Mouse (Mus musculus): ENCODE measurements around the gene Vmn1r112. TPM values are rescaled to one million over a fixed set of nuclear protein-coding genes. Genes with fewer than 3 reads are reported as not detected.
"Not testable (repeated sequence)": the region's sequence is repeated elsewhere in the genome, so short reads cannot be mapped to it uniquely, and the experiment has no call there.

Vmn1r112 gene
- not detected in 2 replicates for polyA plus RNA-seq (2016; fragmentation: Nextera tagmentation; extraction: Ambion mirVana)

DNA sequence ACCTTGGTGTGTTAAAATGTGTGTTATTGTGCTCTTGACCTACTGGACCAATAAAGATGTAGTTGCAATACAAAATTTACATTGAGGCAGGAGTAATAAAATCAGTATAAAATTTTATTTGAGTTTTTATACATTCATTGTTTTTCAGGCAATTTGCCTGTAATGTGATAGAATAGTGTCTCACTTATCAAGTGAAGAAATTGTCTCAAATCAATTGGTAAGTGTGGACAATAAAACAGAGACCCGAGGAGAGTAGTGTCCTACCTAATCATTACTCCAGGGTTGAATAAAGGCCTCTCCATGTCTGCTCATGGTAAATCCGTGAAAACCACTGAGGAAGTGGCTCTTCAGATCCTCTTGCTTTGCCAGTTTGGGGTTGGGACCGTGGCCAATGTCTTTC lies at the start of gene Vmn1r112:
Gene Vmn1r112 (plus strand): TSS at position 301 of the 400 bp plus-strand sequence.
- not testable (repeated sequence) for H3K27me3 ChIP-seq; H3K9ac ChIP-seq (replicated peaks); H3K4me1 ChIP-seq (replicated peaks); H3K9me3 ChIP-seq; H3K36me3 ChIP-seq; H3K27ac ChIP-seq; H3K4me3 ChIP-seq (replicated peaks); ATAC-seq (ENCODE audit: insufficient number of reproducible peaks, insufficient read depth, low FRiP score, low TSS enrichment, low read depth); H3K4me2 ChIP-seq
- WGBS = no CpG with 5 or more reads among the region's 3 CpGs

- H3K36me3 ChIP-seq; H3K4me3 ChIP-seq (replicated peaks); H3K9ac ChIP-seq (replicated peaks); H3K4me2 ChIP-seq; H3K27me3 ChIP-seq; H3K4me1 ChIP-seq (replicated peaks); H3K9me3 ChIP-seq; ATAC-seq (ENCODE audit: insufficient number of reproducible peaks, insufficient read depth, low FRiP score, low TSS enrichment, low read depth); H3K27ac ChIP-seq: not testable (repeated sequence)
- WGBS = no CpG with 5 or more reads among the region's 1 CpGs
These were observed 40.5 kb upstream of the Vmn1r112 start, which contains the start of gene Gm10668 for GRCm38 (mm10) chr7:20730524-20730923. Gene Gm10668 (minus strand): TSS chr7:20730624.

DNA sequence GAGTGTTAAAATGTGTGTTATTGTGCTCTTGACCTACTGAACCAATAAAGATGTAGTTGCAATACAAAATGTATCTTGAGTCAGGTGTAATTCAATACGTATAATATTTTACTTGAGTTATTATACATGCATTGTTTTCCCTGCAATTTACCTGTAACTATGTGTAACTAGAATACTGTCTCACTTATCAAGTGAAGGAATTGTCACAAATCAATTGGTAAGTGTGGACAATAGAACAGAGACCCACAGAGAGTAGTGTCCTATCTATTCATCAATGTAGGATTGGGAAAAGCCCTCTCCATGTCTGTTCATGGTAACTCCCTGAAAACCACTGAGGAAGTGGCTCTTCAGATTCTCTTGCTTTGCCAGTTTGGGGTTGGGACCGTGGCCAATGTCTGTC lies 16.0 kb downstream of the Vmn1r112 start, which contains the start of gene Vmn1r113:
Gene Vmn1r113 (plus strand): TSS at position 301 of the 400 bp plus-strand sequence.
- H3K4me1 ChIP-seq (replicated peaks); H3K4me3 ChIP-seq (replicated peaks); H3K27ac ChIP-seq; H3K36me3 ChIP-seq; H3K9me3 ChIP-seq; ATAC-seq (ENCODE audit: insufficient number of reproducible peaks, insufficient read depth, low FRiP score, low TSS enrichment, low read depth); H3K9ac ChIP-seq (replicated peaks); H3K27me3 ChIP-seq; H3K4me2 ChIP-seq: not testable (repeated sequence)
- WGBS = 60% methylated on average over 2 of the region's 2 CpGs

DNA sequence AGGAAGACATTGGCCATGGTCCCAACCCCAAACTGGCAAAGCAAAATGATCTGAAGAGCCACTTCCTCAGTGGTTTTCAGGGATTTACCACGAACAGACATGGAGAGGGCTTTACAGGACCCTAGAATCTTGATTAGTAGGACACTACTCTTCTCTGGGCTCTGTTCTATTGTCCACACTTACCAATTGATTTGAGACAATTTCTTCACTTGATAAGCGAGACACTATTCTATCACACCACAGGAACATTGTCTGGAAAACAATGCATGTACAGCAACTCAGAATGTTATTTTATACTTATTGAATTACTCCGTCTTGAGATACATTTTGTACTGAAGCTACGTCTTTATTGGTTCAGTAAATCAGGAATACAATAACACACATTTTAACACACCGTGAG lies 41.1 kb downstream of the Vmn1r112 start, which contains the start of gene Vmn1r114:
Gene Vmn1r114 (minus strand): TSS at position 101 of the 400 bp plus-strand sequence.
- WGBS = no CpG with 5 or more reads among the region's 5 CpGs
- not testable (repeated sequence) for ATAC-seq (ENCODE audit: insufficient number of reproducible peaks, insufficient read depth, low FRiP score, low TSS enrichment, low read depth)

More for the DNA sequence above, 41.1 kb downstream of the Vmn1r112 start, which contains the start of gene Vmn1r114:
- H3K4me3 ChIP-seq (replicated peaks); H3K27me3 ChIP-seq; H3K4me2 ChIP-seq; H3K4me1 ChIP-seq (replicated peaks); H3K9me3 ChIP-seq; H3K9ac ChIP-seq (replicated peaks); H3K36me3 ChIP-seq; H3K27ac ChIP-seq: not testable (repeated sequence)

Other genes with a start within 250 kb of the Vmn1r112 start
- gene Vmn1r104, start 237.3 kb upstream of the Vmn1r112 start, polyA plus RNA-seq (2016; fragmentation: Nextera tagmentation; extraction: Ambion mirVana) = not detected in 2 replicates
- gene Gm5726, start 225.4 kb upstream of the Vmn1r112 start, polyA plus RNA-seq (2016; fragmentation: Nextera tagmentation; extraction: Ambion mirVana) = not detected in 2 replicates
- gene Gm4141, start 194.9 kb upstream of the Vmn1r112 start, polyA plus RNA-seq (2016; fragmentation: Nextera tagmentation; extraction: Ambion mirVana) = not detected in 2 replicates
- not detected in 2 replicates for gene Gm4513, start 172.2 kb upstream of the Vmn1r112 start, polyA plus RNA-seq (2016; fragmentation: Nextera tagmentation; extraction: Ambion mirVana)
- not detected in 2 replicates for gene Vmn1r107, start 102.3 kb upstream of the Vmn1r112 start, polyA plus RNA-seq (2016; fragmentation: Nextera tagmentation; extraction: Ambion mirVana)
- not detected in 2 replicates for gene Vmn1r111, start 68.0 kb upstream of the Vmn1r112 start, polyA plus RNA-seq (2016; fragmentation: Nextera tagmentation; extraction: Ambion mirVana)
- gene Gm10668, start 40.6 kb upstream of the Vmn1r112 start, polyA plus RNA-seq (2016; fragmentation: Nextera tagmentation; extraction: Ambion mirVana) = not detected in 2 replicates
- not detected in 2 replicates for gene Vmn1r113, start 16.1 kb downstream of the Vmn1r112 start, polyA plus RNA-seq (2016; fragmentation: Nextera tagmentation; extraction: Ambion mirVana)
- gene Vmn1r114, start 41.0 kb downstream of the Vmn1r112 start, polyA plus RNA-seq (2016; fragmentation: Nextera tagmentation; extraction: Ambion mirVana) = not detected in 2 replicates
- not detected in 2 replicates for gene Vmn1r115, start 73.8 kb downstream of the Vmn1r112 start, polyA plus RNA-seq (2016; fragmentation: Nextera tagmentation; extraction: Ambion mirVana)
- gene Vmn1r116, start 101.1 kb downstream of the Vmn1r112 start, polyA plus RNA-seq (2016; fragmentation: Nextera tagmentation; extraction: Ambion mirVana) = not detected in 2 replicates
- gene Vmn1r117, start 112.9 kb downstream of the Vmn1r112 start, polyA plus RNA-seq (2016; fragmentation: Nextera tagmentation; extraction: Ambion mirVana) = not detected in 2 replicates
- gene Vmn1r118, start 141.2 kb downstream of the Vmn1r112 start, polyA plus RNA-seq (2016; fragmentation: Nextera tagmentation; extraction: Ambion mirVana) = not detected in 2 replicates
- not detected in 2 replicates for gene Vmn1r119, start 241.3 kb downstream of the Vmn1r112 start, polyA plus RNA-seq (2016; fragmentation: Nextera tagmentation; extraction: Ambion mirVana)